Mouse (Mus musculus): ENCODE results near the gene Slc45a3.

- no peak for TF ChIP-seq CTCF (IDR thresholded peaks at IDR 0.05; ENCODE audit: borderline replicate concordance, insufficient read depth, low read depth, low read length)
- no peak for TF ChIP-seq POLR2A (IDR thresholded peaks at IDR 0.05; ENCODE audit: borderline replicate concordance, insufficient read depth, low read length)
Measured at GRCm38 (mm10) chr1:131993169-131994040, 30.6 kb downstream of the Slc45a3 start.
